Mouse (Mus musculus): ENCODE results near the gene Sptbn1.

GRCm38 (mm10) chr11:30175623-30176022 is 92.4 kb downstream of the Sptbn1 start:
- no peak for TF ChIP-seq CTCF (IDR thresholded peaks at IDR 0.05; ENCODE audit: insufficient read depth, low read length)
- TF ChIP-seq POLR2A (IDR thresholded peaks at IDR 0.05; ENCODE audit: borderline replicate concordance, extremely low read depth, low read depth, low read length): no peak

Measured in lung, adult 2 months (tissue).